Mouse (Mus musculus) T-helper 1 cell (primary cell): ENCODE measurements at regions not wholly inside any gene's neighbourhood (a gene's known extent, or its start where the extent isn't known, plus 50 kb on each side); places are given as distances from the start of the nearest gene placed in this dataset.

ENCODE experiments used
- in situ Hi-C: fragments of 300-600 bp; cut with MboI, MseI; formaldehyde crosslinking; loops from one replicate; pipeline ENCODE4 v1.15.1; 2025; ENCODE audit warnings: high pct_unique_total_duplicates

DNA sequence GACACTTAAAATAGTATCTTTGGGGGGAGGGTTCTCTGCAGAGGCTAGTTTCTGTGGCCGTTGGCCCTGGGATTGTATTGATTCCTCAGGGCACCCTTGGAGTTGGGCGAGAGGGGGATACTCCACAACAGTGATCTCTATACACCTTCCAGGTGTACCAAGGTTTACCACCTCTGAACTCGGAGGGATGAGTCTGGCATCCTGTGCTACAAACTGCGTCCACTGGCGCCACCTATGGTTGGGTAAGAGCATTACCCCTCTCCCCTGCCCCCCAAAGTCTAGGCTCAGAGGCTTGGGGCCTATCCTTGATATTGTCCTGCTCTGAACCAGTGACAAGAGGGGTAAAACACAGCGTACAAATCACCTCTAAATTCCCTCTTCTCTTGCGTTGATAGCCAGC lies 62.2 kb downstream of the Gm17728 start:
- in situ Hi-C loops: loop anchor here (10.0 kb wide), 1 partner anchor 1311 kb away; no protein-coding TSS in a partner anchor

DNA sequence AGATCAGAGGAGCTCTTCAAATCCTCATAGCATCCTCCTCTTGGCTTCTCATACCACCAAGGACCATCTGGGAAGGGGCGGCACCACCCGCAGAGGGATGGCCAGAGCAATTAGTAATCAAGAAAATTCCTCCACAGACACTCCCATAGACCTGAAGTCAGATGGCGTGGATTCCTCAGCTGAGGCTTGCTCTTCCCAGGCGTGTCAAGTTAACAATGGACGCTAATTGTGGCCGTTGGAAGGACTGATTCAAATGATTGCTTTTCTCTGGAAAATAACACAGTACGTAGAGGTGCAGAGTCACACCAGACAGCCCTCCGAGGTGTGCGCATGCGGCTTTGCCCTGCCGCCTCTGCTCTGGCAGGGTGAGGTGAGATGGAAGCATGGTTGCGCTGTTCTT lies 62.7 kb downstream of the Gm17728 start:
- in situ Hi-C loops: loop anchor here (10.0 kb wide), 1 partner anchor 1310 kb away; no protein-coding TSS in a partner anchor

- in situ Hi-C loops: no loop called here
These were observed 107.5 kb downstream of the Gm17728 start for GRCm38 (mm10) chr17:9529340-9529739.

- in situ Hi-C loops: no loop called here
These were observed 114.2 kb downstream of the Gm17728 start for GRCm38 (mm10) chr17:9536090-9536489.

DNA sequence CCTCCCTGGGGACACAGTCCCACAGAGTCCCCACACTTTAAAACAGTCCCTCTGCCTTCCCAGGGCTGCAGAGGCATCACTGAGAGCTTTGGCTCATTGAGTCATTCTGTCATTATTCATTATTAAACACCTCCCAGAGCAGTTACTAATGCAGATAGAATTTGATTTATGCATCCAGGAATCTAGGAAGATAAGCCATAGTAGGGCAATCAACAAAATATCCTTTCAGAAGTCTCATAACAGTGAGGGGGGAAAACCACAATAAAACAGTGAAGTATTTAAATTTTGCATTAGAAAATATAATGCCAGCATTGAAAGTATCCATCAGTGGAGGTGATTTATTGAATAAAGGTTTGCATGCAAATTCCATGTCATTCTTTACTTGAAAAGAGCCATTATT lies 116.5 kb downstream of the Gm17728 start:
- in situ Hi-C loops: no loop called here

GRCm38 (mm10) chr17:9540156-9540555 lies 118.3 kb downstream of the Gm17728 start:
- in situ Hi-C loops: no loop called here

DNA sequence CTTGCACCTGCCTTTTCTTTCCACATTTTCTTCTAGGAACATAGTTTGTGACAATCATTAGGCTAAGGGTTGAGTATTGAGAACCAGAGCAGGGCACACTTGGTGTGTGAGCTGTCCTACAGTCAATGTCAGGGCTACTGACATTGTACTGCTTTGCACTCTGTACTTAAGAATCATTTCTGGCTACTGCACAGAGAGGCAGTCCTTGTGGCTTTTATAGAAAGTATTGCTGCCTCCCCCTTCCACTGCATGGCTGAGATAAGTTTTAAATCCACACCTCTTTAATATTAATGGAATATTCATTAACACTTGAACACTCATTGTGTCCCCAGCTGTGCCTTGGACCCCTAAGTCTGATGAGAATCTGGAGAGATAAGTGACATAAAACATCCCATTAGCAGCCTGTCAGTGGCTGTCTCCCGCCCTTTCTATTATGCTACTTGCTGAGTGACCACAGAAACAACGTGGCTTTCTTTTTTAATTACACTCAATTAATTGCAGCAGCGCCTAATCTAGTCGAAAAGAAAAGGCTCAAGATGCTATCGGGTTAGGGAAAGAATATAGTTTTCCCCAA lies 121.5 kb downstream of the Gm17728 start:
- in situ Hi-C loops: no loop called here

DNA sequence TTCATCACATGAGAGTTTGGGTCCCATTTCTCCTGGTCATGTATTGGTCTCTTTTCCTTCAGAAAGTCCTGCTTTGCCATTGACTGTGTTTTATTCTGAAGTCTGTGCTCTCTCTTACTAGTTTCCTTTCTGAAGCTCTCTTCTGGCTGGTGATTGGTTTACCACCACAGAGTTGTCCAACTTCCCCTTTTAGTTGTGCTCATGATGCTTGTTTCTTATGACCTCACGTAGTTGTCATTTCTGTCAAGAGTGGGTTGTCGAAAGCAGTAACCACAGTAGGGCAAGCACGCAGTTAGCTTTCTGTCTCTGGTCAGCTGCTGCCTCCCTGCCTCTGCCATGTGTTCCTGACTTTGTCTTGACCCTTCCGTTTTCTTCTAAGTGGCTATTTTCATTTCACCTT lies 112.0 kb downstream of the Pabpc6 start:
- in situ Hi-C loops: no loop called here

GRCm38 (mm10) chr17:9566846-9567245 lies 102.7 kb downstream of the Pabpc6 start:
- in situ Hi-C loops: no loop called here

GRCm38 (mm10) chr17:9579401-9580371 lies 89.8 kb downstream of the Pabpc6 start:
- in situ Hi-C loops: no loop called here

DNA sequence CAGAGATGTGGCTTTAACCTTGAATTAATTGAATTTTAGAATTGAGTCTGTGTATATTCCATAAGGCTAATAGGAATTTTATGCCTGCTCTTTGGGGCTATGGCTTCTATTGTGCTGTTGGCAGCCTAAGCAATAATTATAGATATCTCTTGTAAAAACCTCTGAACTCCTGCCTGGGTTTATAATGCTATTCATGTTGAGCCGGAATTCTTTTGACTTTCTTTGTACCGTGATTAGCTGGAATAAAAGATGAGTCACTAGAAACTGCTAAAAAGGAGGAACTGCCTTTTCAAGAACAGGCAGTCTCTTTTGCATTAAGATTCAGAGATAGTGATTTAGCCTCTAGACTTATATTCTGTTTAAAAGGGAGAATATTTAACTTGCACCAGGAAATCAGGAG lies 71.4 kb downstream of the Pabpc6 start:
- in situ Hi-C loops: no loop called here

DNA sequence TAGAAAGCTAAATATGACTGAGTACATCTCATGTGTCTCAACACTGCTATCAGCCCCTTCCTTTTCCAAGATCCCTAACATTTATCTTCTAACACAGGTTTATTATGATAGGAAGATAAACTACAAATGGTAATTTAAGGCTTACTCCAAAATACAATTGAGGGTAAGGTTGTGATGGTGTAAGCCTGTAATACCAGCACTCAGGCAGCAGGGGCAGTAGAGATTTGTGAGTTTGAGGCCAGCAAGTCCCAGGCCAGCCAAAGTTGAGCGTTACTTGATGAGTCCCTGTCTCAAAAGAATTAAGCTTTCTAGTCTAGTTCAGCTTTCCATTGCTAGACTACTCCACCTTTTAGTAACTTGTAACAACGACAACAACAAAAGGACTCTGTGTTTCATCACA lies 69.1 kb downstream of the Pabpc6 start:
- in situ Hi-C loops: no loop called here
